Mouse (Mus musculus) spleen, postnatal 36 days (tissue): Measurements from ENCODE around the gene Ddx21.
A peak's percentile ranks its signal among the peaks of the same experiment; 100 is the strongest.

Experiments used
- DNase-seq, 2 experiments: peaks; one replicate each; pipeline ENCODE4 v3.0.0; 2022; ENCODE audit warnings: low spot score in 2 of 2, mixed read lengths in 1 of 2

The Ddx21 gene

DNA sequence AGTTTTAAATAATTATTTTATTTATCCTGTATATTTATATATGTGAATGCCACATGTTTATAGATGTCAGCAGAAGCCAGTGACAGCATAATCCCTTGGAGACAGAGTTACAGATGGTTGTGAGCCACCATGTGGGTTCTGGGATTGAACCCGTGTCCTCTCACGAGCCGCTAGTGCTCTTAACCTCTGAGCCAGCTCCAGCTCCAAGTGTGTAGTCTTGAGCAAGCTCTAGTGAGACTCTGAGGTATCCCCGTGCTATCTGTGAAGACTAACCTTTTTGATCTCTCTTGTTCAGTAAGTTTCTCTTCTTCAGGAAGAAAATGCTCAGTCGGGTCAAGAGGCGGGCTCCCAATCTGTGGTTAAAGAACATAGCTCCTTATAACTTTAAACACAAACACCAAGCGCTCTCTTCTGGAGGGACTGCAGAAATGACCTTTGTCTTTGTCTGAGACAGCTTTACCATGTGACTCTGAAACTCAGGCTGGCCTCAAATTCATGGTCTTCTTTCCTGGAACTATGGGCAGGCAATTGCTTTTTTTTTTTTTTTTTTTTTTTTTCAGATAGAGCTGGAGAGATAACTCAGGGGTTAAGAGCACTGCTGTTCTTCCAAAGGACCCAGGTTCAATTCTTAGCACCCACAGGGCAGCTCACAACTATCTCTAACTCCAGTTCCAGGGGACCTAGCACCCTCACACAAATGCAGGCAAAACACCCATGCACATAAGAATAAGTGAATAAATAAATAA is 31.8 kb downstream of the Ddx21 start:
- no peak for DNase-seq

DNA sequence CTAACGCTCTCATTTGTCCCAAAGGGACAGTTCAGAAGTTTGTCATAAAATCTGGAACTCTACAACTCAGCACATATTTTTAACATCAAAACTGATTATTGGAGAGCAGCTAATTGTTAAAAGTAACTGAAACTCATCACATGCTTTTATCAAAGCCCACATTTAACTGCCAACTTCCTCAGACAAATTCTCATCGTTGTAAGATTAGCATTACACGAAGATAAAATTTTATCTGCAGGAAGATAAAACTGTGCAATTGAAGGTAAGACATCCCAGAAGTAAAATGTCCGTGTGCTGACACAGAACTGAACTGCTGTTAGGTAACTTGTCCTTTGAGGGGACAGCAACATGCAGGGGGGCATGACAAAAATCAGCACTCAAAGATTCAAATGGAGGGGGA is 33.2 kb downstream of the Ddx21 start:
- DNase-seq = no peak

DNA sequence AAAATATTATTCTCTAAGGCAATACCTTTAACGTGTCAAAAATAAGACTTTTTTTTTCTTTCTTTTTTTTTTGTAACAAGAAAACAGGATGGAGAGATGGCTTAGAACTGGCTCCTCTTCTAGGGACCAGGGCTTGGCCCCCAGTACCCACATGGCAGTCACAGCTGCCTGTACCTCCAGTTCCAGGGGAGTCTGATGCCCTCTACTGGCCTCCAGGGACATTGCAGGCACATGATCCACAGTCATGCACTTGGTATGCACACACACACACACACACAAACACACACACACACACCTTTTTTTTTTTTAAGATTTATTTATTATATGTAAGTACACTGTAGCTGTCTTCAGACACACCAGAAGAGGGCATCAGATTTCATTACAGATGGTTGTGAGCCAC is 44.3 kb downstream of the Ddx21 start:
- no peak for DNase-seq

DNA sequence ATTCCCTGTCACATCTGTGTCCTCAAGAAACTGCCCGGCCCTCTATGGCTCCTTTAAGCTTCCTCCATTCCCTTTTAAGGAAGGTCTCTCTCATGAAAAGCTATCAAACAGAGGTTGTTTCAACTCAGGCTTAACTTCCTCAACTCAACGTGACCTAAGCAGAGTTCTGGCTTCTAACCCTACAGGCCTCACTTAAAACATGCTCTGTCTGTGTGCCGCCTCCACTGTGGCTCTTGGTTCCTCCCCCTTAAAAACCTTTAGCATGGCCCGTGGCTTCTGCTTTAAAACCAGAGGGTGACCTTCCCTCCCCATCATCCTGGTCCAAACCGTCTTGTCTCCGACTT is 45.6 kb downstream of the Ddx21 start:
- no peak for DNase-seq

DNA sequence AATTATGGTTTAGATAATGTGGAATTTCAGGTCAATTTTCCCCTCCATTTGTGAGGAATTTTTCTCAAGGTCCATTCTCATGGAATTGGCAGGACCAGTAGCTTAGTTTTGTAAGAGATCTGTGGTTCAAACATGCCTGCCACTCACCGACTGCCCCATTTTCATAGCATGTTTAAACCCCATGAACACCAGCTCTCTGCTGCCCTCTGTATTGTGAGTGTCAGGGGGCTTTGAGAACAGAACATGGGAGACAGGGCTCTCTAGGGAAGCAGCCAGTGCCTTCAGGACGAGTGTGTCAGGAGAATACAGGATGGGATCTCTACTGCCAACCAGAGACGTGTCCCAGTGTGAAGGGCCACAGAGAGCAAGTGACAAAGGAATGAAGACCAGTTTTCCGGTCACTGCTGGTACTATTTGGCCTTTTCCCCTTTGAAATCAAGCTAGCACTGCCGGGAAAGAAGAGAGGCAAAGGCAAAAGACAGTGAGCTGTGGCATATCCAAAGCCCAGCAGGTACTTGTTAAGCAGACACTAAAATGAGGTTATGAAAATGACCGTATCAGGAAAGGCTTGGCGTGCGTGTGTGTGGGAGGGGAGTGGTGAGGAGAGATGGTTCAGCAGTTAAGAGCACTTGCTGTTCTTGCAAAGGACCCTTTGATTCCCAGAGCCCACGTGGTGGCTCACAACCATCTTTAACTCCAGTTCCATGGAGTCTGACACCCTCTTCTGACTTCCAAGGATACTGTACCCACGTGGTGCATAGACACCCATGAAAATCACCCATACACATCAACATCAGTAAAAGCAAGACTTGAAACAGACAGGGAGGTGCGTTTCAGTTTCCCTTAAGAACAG is 46.1 kb downstream of the Ddx21 start:
- DNase-seq = no peak

DNA sequence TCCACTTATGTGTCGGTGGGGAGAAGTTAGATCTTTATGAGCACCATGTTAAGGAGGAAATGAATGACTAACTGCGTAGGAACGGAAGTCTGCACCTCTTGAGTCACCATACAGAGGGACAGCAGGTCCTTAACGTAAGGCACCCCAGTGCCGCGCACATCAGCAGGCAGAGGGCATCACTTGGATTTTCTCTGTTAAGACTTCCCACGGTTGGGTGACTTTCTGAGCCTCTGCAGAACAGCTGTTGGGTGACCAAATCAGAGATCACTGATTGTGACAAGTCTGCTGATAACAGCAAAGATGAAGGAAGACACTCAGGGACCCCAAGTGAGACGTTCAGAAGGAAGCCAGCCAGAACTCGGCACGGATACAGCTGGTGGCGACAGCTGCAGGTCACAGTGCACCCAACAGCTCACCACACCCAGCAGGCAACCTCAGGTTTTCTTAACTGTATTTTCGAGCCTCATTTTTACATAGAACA is 48.4 kb downstream of the Ddx21 start:
- peak; percentile 32 to 46 for DNase-seq

DNA sequence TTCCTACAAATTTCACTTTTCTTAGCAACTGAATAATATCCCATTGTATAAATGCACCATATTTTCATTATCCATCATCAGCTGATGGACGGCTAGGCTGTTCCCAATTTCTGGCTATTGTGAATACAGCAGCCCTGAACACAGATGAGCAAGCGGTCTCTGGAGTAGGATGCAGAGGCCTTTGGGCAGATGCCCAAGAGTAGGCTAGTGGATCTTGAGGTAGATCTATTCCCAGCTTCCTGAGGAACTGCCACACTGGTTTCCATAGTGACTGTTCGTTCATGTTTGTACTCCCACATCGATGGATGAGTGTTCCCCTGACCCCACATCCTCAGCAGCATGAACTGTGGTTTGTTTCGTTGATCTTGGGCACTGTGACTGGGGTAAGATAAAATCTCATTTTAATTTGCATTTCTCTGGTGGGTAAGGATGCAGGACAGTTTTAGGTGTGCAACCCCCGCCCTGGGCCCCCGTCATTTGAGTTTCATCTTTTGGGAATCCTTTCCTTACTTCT is 51.2 kb downstream of the Ddx21 start:
- no peak for DNase-seq

DNA sequence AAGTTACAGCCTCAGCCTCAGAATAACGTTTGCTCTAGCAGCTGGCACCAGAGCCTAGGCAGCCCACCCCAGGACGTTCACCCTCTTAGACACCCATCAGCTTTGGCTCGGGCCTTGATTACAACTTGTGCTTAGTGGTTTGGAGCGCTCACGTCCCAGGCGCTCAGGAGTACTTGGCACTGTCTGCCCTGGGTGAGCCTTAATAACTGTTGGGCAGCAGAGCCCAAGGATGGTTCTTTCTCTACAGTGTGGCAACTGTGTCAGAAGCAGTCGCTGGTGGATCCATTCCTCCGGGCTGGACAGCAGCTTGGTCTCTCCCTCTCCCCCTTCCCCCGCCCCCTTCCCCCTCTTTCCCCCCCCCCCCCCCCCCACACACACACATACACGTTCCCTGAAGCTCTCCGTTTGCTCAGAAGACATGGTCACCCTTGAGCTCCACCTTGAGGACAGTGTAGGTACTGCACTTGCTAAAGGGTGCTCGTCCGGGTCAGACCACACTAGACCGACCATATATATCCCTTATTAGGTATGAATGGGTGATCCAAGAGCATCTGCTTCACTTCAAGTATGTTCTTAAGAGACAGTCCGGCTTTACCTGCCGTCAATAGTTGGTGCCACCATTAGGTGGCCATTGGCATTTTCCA is 52.4 kb downstream of the Ddx21 start:
- peak; percentile 72 to 76 for DNase-seq

DNA sequence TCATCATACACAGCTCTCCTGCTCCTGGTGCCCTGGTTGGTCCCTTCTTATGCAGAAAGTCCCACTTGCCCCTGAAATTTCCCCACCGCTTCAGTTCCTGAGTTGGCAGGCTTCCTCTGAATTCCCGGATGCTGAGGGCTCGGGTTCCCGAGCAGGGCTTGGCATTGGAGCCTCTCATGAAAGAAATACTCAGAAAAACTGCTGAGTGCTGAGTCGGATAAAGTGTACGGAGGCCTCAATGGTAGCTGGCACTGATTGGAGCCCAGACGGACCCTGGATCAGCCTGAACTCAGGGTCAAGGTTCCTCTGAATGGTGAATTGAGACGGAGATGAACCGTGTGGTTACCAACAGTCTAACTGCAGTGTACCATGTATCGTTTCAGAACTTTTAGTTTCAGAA is 55.6 kb downstream of the Ddx21 start:
- DNase-seq = no peak

DNA sequence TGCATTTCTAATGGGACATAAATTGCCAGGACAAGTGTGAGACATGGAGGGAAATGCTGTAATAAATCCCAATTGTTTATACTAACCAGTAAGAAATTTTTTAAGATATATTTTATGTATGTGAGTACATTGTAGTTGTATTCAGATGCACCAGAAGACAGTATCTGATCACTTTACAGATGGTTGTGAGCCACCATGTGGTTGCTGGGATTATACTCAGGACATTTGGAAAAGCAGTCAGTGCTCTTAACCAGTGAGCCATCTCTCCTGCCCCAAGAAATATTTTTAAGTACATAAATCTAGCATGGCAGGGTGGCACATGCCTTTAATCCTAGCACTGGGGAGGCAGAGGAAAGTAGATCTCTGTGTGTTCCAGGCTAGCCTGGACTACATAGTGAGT is 56.3 kb downstream of the Ddx21 start:
- no peak for DNase-seq

DNA sequence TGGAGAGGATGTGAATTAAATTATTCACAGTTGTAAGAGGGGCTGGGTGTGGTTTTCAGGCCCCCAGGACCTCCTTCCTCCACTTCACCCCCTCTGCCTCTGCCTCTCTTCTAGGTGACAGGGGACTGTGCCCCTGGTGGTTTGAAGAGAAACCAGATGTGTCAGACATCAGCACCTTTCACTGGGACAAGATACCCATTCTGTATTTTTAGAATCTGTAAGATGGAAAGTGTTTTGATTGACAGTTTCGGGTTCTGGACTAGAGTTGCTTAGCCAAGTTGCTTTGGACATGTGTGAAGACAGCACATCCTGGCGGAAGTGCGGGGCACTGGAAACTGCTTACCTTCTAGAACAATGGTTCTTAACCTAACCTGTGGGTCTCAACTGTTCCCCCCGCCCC is 57.8 kb downstream of the Ddx21 start:
- peak in 1 of 2 experiments; percentile 35 for DNase-seq

DNA sequence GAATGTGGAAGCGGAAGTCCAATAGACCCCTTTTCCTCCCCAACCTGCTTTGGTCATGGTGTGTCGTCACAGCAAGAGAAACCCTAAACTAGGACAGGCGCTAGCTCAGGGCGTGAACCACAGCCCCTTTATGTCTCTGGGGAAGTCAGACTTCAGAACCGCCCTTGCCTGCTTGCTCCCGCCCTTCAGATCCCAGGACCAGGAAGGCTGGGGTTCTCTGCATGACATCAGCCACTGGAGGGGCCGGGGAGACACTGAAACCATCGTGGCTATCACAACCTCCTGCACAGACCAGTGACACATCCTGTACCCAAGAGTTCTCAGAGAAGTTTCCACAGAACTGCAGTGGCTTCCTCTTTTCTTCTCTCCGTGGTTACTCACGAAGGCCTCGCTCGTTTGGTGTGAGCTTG is 58.7 kb downstream of the Ddx21 start:
- DNase-seq = peak; percentile 88 to 89

DNA sequence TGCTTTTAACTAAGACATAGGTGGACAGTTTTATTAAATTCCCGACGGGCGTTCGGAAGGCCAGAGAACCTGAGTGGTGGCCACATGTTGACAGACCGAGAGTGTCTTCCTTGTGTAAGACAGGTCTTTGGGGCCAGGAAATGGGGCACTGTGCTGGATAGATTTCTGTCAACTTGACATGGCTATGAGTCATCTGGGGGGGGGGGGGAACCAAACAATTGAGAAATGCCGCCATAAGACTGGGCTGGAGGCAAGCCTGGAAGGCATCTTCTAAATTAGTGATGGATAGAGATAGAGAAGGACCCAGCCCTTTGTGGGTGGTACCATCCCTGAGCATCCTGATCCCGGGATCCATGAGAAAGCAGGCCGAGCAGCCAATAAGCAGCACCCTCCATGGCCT is 59.2 kb downstream of the Ddx21 start:
- no peak for DNase-seq

DNA sequence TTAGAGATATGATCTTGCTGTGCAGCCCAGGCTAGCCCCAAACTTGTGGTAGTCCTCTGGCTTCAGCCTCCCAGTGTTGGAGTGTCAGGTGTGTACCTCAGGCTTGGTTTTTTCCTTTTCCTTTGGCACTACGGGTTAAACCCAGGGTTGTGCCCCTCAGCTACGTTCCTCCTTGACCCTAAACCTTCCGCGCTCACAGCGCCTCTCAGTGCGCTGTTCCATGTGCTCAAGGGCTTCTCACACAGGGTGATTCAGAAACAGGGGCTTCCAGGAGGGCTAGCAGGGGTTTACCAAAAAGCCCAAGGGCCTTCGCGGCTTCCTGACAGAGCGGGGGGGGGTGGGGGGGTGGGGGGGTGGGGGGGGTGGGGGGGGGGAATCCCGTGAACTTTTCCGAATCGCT is 59.6 kb downstream of the Ddx21 start:
- DNase-seq = no peak

DNA sequence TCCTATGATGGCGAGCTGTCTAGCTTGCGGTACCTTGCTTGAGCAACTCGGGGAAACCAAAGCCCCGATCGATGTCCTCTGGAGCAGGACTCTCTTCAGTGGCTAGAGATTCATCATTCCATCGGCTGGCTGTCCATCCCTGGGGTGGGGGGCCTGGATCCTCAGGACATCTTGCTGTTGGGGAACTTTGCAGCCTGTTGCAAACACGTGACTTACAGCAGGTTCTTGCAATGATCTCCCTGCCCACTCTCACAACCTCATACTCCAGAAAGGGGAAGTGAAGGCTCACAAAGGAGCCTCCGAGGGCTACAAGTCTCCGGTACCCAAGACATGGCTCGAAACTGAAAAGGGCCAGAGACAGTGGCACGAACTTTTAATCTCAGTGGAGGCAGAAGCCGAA is 60.6 kb downstream of the Ddx21 start:
- peak; percentile 82 to 83 for DNase-seq

DNA sequence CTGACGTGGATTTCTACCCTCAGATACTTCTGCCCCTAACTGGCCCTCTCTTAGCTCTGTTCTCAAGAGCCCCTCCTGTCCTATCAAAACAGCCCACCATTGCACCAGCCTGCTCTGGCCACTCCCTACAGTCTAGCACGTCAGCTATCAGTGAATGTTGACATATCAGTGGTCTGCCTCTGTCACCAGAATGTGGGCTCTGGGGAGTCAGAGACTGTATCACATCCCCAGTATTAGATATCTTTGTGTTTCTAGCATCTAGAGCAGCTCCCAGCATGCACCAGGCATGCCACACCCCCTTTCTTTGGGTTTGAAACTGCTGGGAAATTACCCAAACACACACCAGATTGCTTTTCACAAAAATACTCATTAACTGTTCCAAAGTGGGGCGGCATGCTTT is 61.3 kb downstream of the Ddx21 start:
- DNase-seq = no peak

DNA sequence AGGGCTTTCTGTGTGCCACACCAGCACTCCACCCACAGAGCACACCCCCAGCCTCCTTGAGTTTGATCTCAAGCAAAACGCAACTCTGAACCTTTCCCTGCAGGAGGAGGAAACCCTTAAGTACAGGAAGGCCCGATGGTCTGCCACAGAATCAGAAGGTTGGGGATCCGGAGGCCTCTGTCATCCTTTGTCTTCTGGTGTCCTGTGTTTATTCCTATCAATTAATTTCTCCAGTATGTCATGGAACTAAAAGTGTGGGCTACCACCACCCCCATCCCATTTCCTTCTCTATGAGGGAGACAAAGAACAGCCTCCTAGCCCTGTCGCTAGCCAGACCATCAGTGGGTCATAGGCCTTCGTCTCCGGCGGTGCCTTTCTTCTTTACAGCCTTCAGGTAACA is 67.6 kb downstream of the Ddx21 start:
- no peak for DNase-seq

DNA sequence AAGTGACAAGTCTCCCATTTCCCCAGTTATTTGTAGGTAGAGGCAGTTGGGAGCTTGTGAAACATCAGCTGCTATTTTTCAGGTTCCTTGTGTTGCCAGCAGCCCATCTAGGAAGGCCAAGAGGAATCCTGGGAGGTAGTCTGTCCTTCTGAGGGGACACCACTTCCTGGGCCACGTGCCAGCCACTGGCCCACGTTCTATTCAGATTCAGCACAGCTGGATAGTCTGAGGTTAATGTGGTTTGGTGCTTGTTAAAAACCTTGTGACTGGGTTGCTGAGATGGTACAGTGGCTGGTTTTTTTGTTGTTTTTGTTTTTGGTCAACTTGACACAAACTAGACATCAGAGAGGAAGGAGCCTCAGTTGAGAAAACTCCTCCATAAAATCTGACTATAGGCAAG is 69.2 kb downstream of the Ddx21 start:
- DNase-seq = no peak
